ENCODE assay signal across 8 mouse cellular contexts in genomic region chr12:110446290-110447170, GRCm38 (mm10). TPM values are rescaled to one million over a fixed set of nuclear protein-coding genes. Genes with fewer than 3 reads are reported as not detected.
DNase-seq lines count a peak whose midpoint lies in the region; ATAC-seq lines count a peak whose summit lies in the region.

Gene Ppp2r5c (plus strand): TSS chr12:110447120.

- no peaks in the 10 kb centered on the region for H3K9me3 ChIP-seq in hindbrain, embryonic 14.5 days (ENCODE audit: control insufficient read depth, low read length)

- peak; percentile 92 for DNase-seq in R1 (ENCODE audit: low read depth, low spot score)
- peak; percentile 93 to 98 for DNase-seq in cerebellum, postnatal 25 days
- DNase-seq in frontal cortex, postnatal 25 days (ENCODE audit: low spot score in 2 of 2) = peak; percentile 86
- peak; percentile 91 for DNase-seq in hindbrain, embryonic 14.5 days (ENCODE audit: low spot score)
- DNase-seq in layer of hippocampus, postnatal 36 days = peak; percentile 92 to 93
- DNase-seq in lung, postnatal 36 days = peak; percentile 95
- peak; percentile 96 for DNase-seq in retina, postnatal 1 day
- peak; percentile 90 to 95 for DNase-seq in urinary bladder, adult 18-20 months (ENCODE audit: low spot score in 2 of 2)

- H3K9ac ChIP-seq in hindbrain, embryonic 14.5 days = peak within 1 kb of the TSS; percentile 90

- ATAC-seq in hindbrain, embryonic 14.5 days (ENCODE audit: low FRiP score) = peak; percentile 95

- H3K4me3 ChIP-seq in hindbrain, embryonic 14.5 days (replicated peaks; ENCODE audit: low read length) = peak within 1 kb of the TSS; percentile 72

- H3K4me2 ChIP-seq in hindbrain, embryonic 14.5 days (replicated peaks) = peak within 1 kb of the TSS; percentile 78

- peak within 1 kb of the TSS; percentile 95 for H3K27ac ChIP-seq in hindbrain, embryonic 14.5 days

- no peaks in the 10 kb centered on the region for H3K27me3 ChIP-seq in hindbrain, embryonic 14.5 days (ENCODE audit: control insufficient read depth, insufficient read depth, low read length)

- H3K36me3 ChIP-seq in hindbrain, embryonic 14.5 days (replicated peaks; ENCODE audit: control insufficient read depth, insufficient read depth) = peaks cover 20% of the 10 kb centered on the region; the same call in 1 of the 2 replicates

- H3K4me1 ChIP-seq in hindbrain, embryonic 14.5 days (replicated peaks; ENCODE audit: control insufficient read depth, insufficient read depth, low read length) = peaks cover 6% of the 10 kb centered on the region

- WGBS in hindbrain, embryonic 14.5 days = under 1% methylated on average over 75 of the region's 86 CpGs

RNA-seq across cellular contexts. Expression of gene Ppp2r5c, which starts in this region (rescaled TPM):
- polyA plus RNA-seq in hindbrain, embryonic 14.5 days (2014; fragmentation: Nextera tagmentation; extraction: Ambion mirVana) = 163 TPM in 2 replicates
- 100 to 1,000 TPM; 228 to 249 TPM for total RNA-seq in layer of hippocampus, postnatal 36 days (2021)

Comparison
In these comparisons a context has a peak if more than half of its experiments do, and no peak if none do; other contexts are left out.
1. Peak in every context shown above with its lines: DNase-seq, ATAC-seq, H3K4me3 ChIP-seq and H3K27ac ChIP-seq.